Mouse (Mus musculus): ENCODE data around the gene Cuedc2. TPM values are rescaled to one million over a fixed set of nuclear protein-coding genes. Genes with fewer than 3 reads are reported as not detected.

Gene Cuedc2
- polyA plus RNA-seq, 1 experiment from 2014 or later: 80.0 TPM

DNA sequence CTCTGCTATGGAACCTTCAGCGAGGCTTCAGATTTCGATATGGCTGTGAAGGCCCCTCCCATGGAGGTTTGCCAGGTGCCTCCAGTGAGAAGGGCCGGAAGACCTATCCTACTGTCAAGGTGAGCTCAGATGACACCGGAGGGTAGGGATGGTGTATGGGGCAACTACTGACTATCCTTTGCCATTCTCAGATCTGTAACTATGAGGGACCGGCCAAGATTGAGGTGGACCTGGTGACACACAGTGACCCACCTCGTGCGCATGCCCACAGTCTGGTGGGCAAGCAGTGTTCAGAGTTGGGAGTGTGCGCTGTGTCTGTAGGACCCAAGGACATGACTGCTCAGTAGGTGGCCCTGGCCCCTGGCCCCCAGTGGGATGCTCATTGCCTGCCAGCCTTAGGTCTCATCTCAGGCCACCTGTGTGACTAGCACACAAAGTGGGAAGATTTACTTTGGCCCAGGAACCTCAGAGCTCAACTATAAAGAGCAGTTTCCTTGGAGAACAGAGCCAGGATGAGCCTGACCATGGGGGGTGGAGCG lies 31.7 kb downstream of the Cuedc2 start:
- Histone ChIP-seq H3K9me3 (ENCODE audit: control insufficient read depth) (no peaks in the 10 kb centered on the region), H3K27me3 (replicated peaks; ENCODE audit: control insufficient read depth, insufficient read depth, low read length) (no peaks in the 10 kb centered on the region), H3K4me3 (ENCODE audit: low read depth, low read length) (no peak overlapping the region), H3K27ac (ENCODE audit: low read depth, low read length) (no peak overlapping the region), H3K9ac (ENCODE audit: low read depth, low read length) (no peak overlapping the region), H3K36me3 (ENCODE audit: control insufficient read depth, insufficient read depth) (peaks cover 33% of the 10 kb centered on the region), H3K4me2 (replicated peaks; ENCODE audit: low read depth) (no peak overlapping the region), H3K4me1 (replicated peaks; ENCODE audit: control insufficient read depth, insufficient read depth, low read length) (0 out of 2 replicates have a peak, but pooled peaks cover 7% of the 10 kb centered on the region)
- ATAC-seq: no peak
- 93% methylated on average over 9 of the region's 9 CpGs for WGBS
- TF ChIP-seq CTCF (IDR thresholded peaks at IDR 0.05; ENCODE audit: low read depth): no peak

DNA sequence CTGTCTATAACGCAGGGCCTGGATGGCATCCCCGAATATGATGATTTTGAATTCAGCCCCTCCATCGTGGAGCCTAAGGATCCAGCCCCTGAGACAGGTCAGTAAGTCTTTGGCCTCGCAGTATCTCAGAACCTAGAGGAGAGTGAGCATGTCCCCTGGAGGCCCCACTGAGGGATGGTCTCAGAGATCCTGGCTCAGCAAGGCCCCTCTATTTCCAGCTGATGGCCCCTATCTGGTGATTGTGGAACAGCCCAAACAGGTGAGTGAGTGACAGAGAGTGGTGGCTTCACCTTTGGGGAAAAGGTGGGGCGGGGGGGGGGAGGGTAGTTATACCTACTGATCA lies 32.3 kb downstream of the Cuedc2 start:
- ATAC-seq: no peak
- 0 out of 2 replicates have a peak overlapping the region, but pooled peaks have one; percentile 80 for H3K27ac ChIP-seq (ENCODE audit: low read depth, low read length)
- H3K9me3 ChIP-seq (ENCODE audit: control insufficient read depth): no peaks in the 10 kb centered on the region
- peak overlapping the region; percentile 59 for H3K4me3 ChIP-seq (ENCODE audit: low read depth, low read length)
- 0 out of 2 replicates have a peak, but pooled peaks cover 7% of the 10 kb centered on the region for H3K4me1 ChIP-seq (replicated peaks; ENCODE audit: control insufficient read depth, insufficient read depth, low read length)
- peaks cover 27% of the 10 kb centered on the region for H3K36me3 ChIP-seq (ENCODE audit: control insufficient read depth, insufficient read depth)
- TF ChIP-seq CTCF (IDR thresholded peaks at IDR 0.05; ENCODE audit: low read depth): no peak
- 62% methylated on average over 5 of the region's 5 CpGs for WGBS
- peak overlapping the region; percentile 95 for H3K4me2 ChIP-seq (replicated peaks; ENCODE audit: low read depth)
- H3K9ac ChIP-seq (ENCODE audit: low read depth, low read length): no peak overlapping the region
- no peaks in the 10 kb centered on the region for H3K27me3 ChIP-seq (replicated peaks; ENCODE audit: control insufficient read depth, insufficient read depth, low read length)

DNA sequence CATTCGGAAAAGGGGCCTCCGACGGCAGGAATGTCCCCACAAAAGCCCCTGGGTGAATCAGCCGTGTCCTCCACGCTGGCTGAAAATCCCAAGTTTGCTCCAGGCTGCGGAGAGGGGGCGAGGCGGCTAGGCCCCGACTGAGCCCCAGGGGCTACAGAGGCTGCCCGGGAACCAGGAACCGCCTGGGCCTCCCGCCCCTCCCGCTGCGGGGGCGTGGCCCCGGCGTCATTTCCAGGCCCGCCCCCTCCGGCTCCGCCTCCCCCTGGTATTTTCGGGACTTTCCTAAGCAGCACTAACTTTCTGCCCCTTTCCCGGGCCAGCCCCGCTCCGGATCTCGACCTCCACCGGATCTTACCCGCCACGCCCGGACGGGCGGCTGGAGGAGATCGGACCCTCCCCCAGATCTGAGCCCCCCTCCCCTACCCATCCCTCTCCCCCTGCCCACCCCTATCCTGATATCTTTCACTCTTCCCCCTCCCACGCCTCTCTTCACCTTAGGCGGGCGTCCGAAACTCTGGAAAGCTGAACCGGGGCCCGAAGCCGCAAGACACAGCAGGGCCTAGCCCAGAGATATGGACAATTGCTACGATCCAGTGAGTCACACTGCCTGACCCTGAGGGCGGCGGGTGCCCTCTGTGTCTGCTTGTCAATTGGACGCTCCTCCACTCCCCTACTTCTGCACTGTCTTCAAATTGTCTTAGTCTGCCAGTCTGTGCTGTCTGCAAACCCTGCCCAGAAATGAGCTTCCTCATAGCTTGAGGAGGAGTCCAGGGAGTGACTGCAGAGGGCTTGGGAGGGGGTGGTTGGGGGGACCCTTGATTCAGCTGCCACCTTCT lies 32.9 kb downstream of the Cuedc2 start:
- Histone ChIP-seq H3K9ac (ENCODE audit: low read depth, low read length) (peak overlapping the region; percentile 54), H3K4me2 (replicated peaks; ENCODE audit: low read depth) (peak overlapping the region; percentile 95), H3K36me3 (ENCODE audit: control insufficient read depth, insufficient read depth) (peaks cover 22% of the 10 kb centered on the region; the same call in 1 of the 2 replicates), H3K9me3 (ENCODE audit: control insufficient read depth) (no peaks in the 10 kb centered on the region), H3K27ac (ENCODE audit: low read depth, low read length) (peak overlapping the region; percentile 80), H3K4me3 (ENCODE audit: low read depth, low read length) (peak overlapping the region; percentile 59), H3K27me3 (replicated peaks; ENCODE audit: control insufficient read depth, insufficient read depth, low read length) (no peaks in the 10 kb centered on the region), H3K4me1 (replicated peaks; ENCODE audit: control insufficient read depth, insufficient read depth, low read length) (0 out of 2 replicates have a peak, but pooled peaks cover 7% of the 10 kb centered on the region)
- under 1% methylated on average over 40 of the region's 43 CpGs for WGBS
- peak; percentile 67 for ATAC-seq
- peak; percentile 13; the same call in 1 of the 2 replicates for TF ChIP-seq CTCF (IDR thresholded peaks at IDR 0.05; ENCODE audit: low read depth)

DNA sequence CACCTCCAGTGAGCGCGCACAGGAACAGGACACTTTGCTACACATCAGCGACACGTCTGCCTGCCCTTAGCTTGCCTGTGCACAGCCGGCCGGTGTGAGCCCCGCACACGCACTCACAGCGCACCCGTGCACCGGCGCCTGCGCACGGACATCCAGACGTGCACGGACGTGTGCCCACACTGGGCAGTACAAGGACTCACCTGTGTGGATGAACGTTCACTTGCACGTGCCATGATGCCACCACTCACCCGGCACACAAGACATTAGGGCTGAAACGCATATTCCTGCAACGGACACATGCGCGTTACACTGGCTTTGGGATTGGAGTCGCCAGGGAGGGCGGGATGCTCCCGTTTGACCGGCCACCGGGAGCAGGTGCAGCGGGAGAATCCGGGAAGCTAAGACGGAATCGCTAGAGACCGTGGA lies 33.6 kb downstream of the Cuedc2 start:
- Histone ChIP-seq H3K4me3 (ENCODE audit: low read depth, low read length) (peak overlapping the region; percentile 59), H3K4me2 (replicated peaks; ENCODE audit: low read depth) (peak overlapping the region; percentile 95), H3K36me3 (ENCODE audit: control insufficient read depth, insufficient read depth) (peaks cover 15% of the 10 kb centered on the region; the same call in 1 of the 2 replicates), H3K27ac (ENCODE audit: low read depth, low read length) (peak overlapping the region; percentile 80), H3K4me1 (replicated peaks; ENCODE audit: control insufficient read depth, insufficient read depth, low read length) (0 out of 2 replicates have a peak, but pooled peaks cover 7% of the 10 kb centered on the region), H3K9ac (ENCODE audit: low read depth, low read length) (peak overlapping the region; percentile 54), H3K9me3 (ENCODE audit: control insufficient read depth) (no peaks in the 10 kb centered on the region), H3K27me3 (replicated peaks; ENCODE audit: control insufficient read depth, insufficient read depth, low read length) (no peaks in the 10 kb centered on the region)
- peak; percentile 43 for ATAC-seq
- WGBS: under 1% methylated on average over 34 of the region's 34 CpGs
- TF ChIP-seq CTCF (IDR thresholded peaks at IDR 0.05; ENCODE audit: low read depth): no peak

DNA sequence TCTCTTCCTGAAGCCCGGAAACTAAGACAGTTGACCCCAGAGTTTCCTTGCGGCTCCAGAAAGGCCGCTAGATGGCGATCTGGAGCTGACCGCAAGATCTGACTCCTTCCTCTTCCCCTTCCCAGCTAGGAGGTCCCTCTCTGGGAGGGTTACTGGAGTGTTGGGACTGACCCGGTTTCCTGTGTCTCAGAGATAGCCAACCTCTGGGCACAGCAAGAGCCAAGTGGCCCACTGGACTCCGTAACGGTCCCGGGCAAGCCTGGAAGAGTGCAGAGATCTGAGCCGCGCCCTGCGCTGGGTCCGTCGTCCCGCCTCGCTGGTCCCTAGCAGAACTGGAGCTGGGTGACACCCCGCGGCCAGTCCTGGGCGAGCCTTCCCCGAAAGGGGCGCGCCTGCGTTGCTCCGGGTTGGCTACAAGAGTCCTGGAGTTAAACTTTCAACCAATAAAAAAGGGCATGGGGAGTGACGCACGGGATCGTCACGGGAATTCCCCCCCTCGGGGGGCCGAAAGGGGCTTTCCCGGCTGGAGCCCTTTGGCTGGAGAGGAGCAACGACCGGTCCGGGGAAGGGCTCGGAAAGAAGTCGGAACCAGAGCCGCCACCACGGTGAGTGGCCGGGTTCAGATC lies 34.2 kb downstream of the Cuedc2 start, which contains the start of gene Nfkb2:
TSS of gene Nfkb2 (plus strand) at position 105 of the 626 bp plus-strand sequence.
- Histone ChIP-seq H3K27ac (ENCODE audit: low read depth, low read length) (peak within 1 kb of the TSS; percentile 80), H3K4me3 (ENCODE audit: low read depth, low read length) (peak within 1 kb of the TSS; percentile 59), H3K36me3 (ENCODE audit: control insufficient read depth, insufficient read depth) (peaks cover 10% of the 10 kb centered on the region; the same call in 1 of the 2 replicates), H3K27me3 (replicated peaks; ENCODE audit: control insufficient read depth, insufficient read depth, low read length) (no peaks in the 10 kb centered on the region), H3K4me1 (replicated peaks; ENCODE audit: control insufficient read depth, insufficient read depth, low read length) (0 out of 2 replicates have a peak, but pooled peaks cover 7% of the 10 kb centered on the region), H3K4me2 (replicated peaks; ENCODE audit: low read depth) (peak within 1 kb of the TSS; percentile 95), H3K9ac (ENCODE audit: low read depth, low read length) (peak within 1 kb of the TSS; percentile 54), H3K9me3 (ENCODE audit: control insufficient read depth) (no peaks in the 10 kb centered on the region)
- WGBS: under 1% methylated on average over 39 of the region's 39 CpGs
- TF ChIP-seq CTCF (IDR thresholded peaks at IDR 0.05; ENCODE audit: low read depth): peak; percentile 96
- peak; percentile 89 for ATAC-seq
